Mouse (Mus musculus) duodenum, adult 2 months (tissue): ENCODE measurements around the gene Atp13a1. TPM values are rescaled to one million over a fixed set of nuclear protein-coding genes. Genes with fewer than 3 reads are reported as not detected.

ENCODE experiments used
- polyA plus RNA-seq: library from polyadenylated mRNA; depleted of rRNA; stranded (reverse); fragments of >200 nt; gene quantifications from 2 replicates; pipeline ENCODE4 v1.2.3, GENCODE M21; 2012; ENCODE audit warnings: low replicate concordance; rRNA removed

Gene Atp13a1
- 95.3 and 108 TPM in 2 replicates for polyA plus RNA-seq

DNA sequence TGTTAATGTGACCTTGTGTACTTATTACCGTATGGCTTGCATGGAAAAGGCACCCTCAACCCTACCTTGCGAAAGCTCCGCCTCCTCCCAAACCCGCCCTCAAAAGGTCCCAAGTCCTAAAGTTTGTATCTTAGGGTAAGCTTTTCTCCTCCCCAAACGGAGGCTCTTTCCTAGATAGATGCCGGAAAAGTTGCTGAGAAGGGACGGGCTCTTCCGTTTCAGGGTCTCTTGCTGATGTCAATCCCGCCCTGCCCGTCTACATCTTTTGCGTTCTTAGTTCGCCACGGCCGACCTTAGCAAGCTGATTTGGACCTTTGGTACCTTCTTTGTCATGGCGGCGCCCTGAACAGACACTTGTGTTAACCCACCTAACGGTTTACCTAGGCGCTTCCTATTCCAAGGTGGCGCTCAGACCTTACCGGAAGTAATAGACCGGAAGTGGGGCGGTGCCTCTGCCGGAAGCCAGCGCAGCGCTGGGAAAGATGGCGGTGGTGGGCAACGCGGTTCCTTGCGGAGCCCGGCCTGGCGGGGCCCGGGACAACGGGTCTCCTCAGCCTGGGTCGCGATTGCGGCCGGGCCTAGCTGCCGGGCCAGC lies at the start of gene Atp13a1, which contains the start of gene Zfp866:
Gene Atp13a1, plus strand, starts transcription at position 391 of the 595 bp plus-strand sequence.
Gene Zfp866, minus strand, starts transcription at position 406 of the 595 bp plus-strand sequence.

GRCm38 (mm10) chr8:69749544-69750454 lies 41.2 kb upstream of the Atp13a1 start, which contains the start of gene Zfp963:
TSS of gene Zfp963 (minus strand) at chr8:69749970.

GRCm38 (mm10) chr8:69774503-69775148 lies 16.3 kb upstream of the Atp13a1 start, which contains the start of gene Gm20422:
TSS of gene Gm20422 (minus strand) at chr8:69774886.

GRCm38 (mm10) chr8:69808094-69808863 lies 17.3 kb downstream of the Atp13a1 start, which contains the start of gene Gmip:
TSS of gene Gmip (plus strand) at chr8:69808679.

DNA sequence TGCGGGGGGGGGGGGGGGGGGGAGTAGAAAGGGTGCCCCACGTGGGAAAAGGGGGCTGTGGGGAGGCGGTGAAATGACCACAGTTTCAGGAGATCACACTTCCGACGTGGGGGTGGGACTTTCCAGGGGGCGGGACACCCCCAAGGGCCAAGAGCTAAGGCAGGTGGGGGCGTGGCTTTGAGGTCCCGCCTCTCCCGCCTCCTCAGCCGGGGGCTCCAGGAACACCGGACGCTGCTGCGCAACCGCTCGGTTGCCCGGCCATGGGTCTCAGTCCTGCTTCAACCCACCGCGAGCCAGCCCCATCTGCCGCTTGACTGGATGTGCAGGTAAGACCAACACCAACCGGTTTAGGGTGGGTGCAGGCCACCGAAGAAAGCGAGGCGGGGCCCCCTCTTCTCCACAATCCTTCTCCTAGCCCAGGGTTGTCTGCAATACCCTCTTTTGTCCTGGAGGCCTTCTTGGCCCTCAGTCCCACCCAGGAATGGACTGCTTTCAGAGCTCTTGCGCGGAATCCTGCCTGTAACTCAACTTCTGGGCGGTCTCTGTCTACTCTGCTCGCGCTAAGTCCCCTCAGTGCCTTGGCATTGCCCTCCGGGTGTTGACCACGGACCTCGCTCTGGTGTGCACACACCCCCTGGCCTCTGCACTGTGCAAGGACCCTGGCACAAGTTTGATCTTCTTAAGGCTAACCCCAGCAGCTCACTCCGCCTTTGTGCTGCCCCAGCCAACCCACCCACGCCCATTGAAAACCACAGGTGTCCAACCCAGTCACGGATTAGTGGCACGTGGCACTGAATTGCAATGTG lies 31.6 kb downstream of the Atp13a1 start, which contains the start of gene Lpar2:
Gene Lpar2, plus strand, starts transcription at position 44 of the 806 bp plus-strand sequence.

GRCm38 (mm10) chr8:69832298-69832853 lies 41.4 kb downstream of the Atp13a1 start, which contains the start of gene Pbx4:
TSS of gene Pbx4 (plus strand) at chr8:69832491.

Other genes with a start within 250 kb of the Atp13a1 start
- 1.3 and 2.1 TPM in 2 replicates for gene Zfp868, start 165.6 kb upstream of the Atp13a1 start, polyA plus RNA-seq
- gene Zfp964, start 136.7 kb upstream of the Atp13a1 start, polyA plus RNA-seq, result 0.11 and 0.20 TPM in 2 replicates
- 0.20 and 0.25 TPM in 2 replicates for gene Zfp869, start 80.4 kb upstream of the Atp13a1 start, polyA plus RNA-seq
- gene Zfp963, start 41.2 kb upstream of the Atp13a1 start, polyA plus RNA-seq, result 0.54 and 0.87 TPM in 2 replicates
- 0.65 TPM in 1 of 2 replicates, not detected in the other for gene Gm20422, start 16.3 kb upstream of the Atp13a1 start, polyA plus RNA-seq
- gene Zfp866, start within 50 bp of the Atp13a1 start, polyA plus RNA-seq, result 1.9 and 2.0 TPM in 2 replicates
- 61.4 and 67.2 TPM in 2 replicates for gene Gmip, start 17.5 kb downstream of the Atp13a1 start, polyA plus RNA-seq
- gene Lpar2, start 31.3 kb downstream of the Atp13a1 start, polyA plus RNA-seq, result 2.3 and 2.5 TPM in 2 replicates
- 8.2 and 13.8 TPM in 2 replicates for gene Pbx4, start 41.3 kb downstream of the Atp13a1 start, polyA plus RNA-seq
- gene Cilp2, start 96.5 kb downstream of the Atp13a1 start, polyA plus RNA-seq, result 0.12 and 0.19 TPM in 2 replicates
- 0.84 and 2.0 TPM in 2 replicates for gene Tssk6, start 111.0 kb downstream of the Atp13a1 start, polyA plus RNA-seq
- gene Ndufa13, start 111.4 kb downstream of the Atp13a1 start, polyA plus RNA-seq, result 102 and 147 TPM in 2 replicates
- gene Yjefn3, start 111.5 kb downstream of the Atp13a1 start, polyA plus RNA-seq, result 1.9 and 2.1 TPM in 2 replicates
- gene Gatad2a, start 205.2 kb downstream of the Atp13a1 start, polyA plus RNA-seq, result 63.2 and 68.6 TPM in 2 replicates